Mouse (Mus musculus) T-helper 2 cell (primary cell): ENCODE data around the gene Olfr198.
"Not testable (repeated sequence)": the region's sequence is repeated elsewhere in the genome, so short reads cannot be mapped to it uniquely, and the experiment has no call there.

ENCODE experiments used
- in situ Hi-C: fragments of 300-600 bp; cut with MboI, MseI; formaldehyde crosslinking; loops from one replicate; pipeline ENCODE4 v1.15.1; 2025; ENCODE audit warnings: high pct_unique_total_duplicates

Gene Olfr198

DNA sequence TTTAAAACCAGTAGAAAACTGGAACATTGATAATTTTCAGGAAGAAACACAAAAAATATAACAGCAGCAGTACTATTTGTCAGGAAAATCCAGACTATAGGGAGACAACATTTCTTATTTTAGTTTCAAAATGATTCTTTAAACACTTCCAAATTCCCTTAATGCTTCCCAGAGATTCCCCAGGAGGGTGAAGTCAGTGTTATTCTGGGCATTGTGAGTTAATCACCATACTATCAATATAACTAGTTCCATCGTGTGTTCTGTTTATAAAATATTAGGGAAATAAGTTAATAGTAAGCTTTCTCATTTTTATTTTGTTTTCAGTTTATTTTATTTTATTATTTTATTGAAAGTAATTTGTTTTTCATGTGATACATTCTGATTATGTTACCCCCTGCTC is at the start of gene Olfr198:
Gene Olfr198 (minus strand): TSS at position 101 of the 400 bp plus-strand sequence.
- in situ Hi-C loops, result not testable (repeated sequence)

DNA sequence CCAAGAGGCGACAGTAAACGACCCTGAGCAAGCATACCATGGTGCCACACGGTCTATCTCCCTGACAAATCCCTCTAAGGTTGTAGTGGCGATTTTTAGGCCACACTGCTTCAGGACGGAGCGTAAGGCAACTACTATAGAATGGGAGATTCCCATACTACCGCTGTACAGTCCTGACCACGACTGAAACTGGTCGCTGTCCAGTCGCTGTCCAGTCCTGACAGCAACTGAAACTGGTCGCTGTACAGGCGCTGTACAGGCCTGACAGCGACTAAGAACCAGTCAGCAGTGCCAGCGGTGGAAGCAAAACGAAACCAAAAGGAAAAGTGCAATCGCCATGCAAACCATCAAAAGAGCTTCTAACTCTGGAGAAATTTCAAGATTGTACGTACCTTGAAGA is 46.4 kb upstream of the Olfr198 start:
- in situ Hi-C loops, result no loop called here

GRCm38 (mm10) chr16:59219667-59220066 is 16.3 kb upstream of the Olfr198 start, which contains the start of gene Olfr199:
TSS of gene Olfr199 (minus strand) at chr16:59219767.
- in situ Hi-C loops, result not testable (repeated sequence)

DNA sequence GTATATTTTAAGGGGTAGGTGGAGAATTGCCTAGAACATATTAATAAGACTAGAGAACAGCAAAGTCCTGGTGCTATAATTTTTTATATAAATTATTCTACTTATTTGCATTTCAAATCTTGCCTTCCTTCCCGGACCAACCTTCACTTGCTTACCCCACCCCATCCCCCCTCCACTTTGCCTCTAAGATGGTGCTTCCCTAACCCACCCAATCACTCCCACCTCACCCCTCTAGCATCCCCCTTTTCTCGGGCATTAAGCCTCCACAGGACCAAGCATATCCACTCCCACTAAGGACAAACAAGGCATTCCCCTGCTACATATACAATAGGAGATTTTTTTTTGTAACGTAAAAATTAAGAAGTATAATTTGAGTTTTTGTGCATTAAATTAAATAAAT is 14.5 kb upstream of the Olfr198 start:
- in situ Hi-C loops, result not testable (repeated sequence)

GRCm38 (mm10) chr16:59170354-59170753 is 33.0 kb downstream of the Olfr198 start, which contains the start of gene Olfr196:
TSS of gene Olfr196 (minus strand) at chr16:59170454.
- in situ Hi-C loops, result no loop called here

DNA sequence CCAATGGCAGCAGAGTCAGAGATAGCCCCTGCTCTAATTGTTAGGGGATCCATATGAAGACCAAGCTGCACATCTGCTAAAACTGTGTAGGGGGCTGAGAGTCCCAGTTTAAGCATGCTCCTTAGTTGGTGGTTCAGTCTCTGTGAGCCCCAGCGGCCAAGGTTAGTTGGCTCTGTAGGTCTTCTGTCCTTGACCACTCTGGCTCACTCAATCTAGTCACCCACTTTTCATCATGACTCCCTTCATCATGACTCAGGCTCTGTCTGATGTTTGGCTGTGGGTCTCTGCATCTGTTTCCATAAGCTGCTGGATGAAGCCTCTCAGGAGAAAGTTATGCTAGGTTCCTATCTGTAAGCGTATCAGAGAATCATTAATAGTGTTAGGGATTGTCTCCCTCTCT is 51.3 kb downstream of the Olfr198 start:
- in situ Hi-C loops, result no loop called here
